Mouse (Mus musculus) cerebellum, adult 2 months (tissue): ENCODE data around the gene Dab2ip.

Experiments used
- CTCF ChIP-seq: fragments of 200-500 bp; IDR thresholded peaks from 2 replicates; pipeline ENCODE4 v1.5.1; 2011; ENCODE audit warnings: low read depth, mild to moderate bottlenecking, control low read depth, low read length, moderate library complexity, borderline replicate concordance; ENCODE audit not compliant: insufficient read depth
- POLR2A ChIP-seq: fragments of 200-500 bp; IDR thresholded peaks from 2 replicates; pipeline ENCODE4 v1.6.1; 2011; ENCODE audit warnings: low read length, control low read depth, borderline replicate concordance; ENCODE audit not compliant: insufficient read depth

DNA sequence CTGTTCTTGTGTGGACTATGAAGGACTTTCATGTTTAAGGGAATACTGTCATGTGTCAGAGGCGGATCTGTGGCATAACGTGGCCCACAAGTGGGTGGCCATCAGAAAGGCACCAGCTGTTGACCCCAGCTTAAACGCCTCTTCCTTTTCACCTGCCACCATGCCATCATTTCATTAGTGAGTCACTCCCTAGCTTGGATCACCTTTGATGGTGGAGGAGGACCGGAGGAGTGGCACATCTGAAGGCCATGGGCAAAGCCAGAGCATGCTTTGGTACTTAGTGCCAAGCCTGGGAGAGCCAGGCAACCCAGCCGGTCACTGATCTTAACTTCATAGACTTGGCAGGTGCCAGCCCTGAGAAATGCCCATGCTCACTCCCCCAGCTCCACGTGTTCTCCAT is 96.7 kb downstream of the Dab2ip start:
- TF ChIP-seq CTCF (no peak), POLR2A (no peak)
